In the genomic region with DNA sequence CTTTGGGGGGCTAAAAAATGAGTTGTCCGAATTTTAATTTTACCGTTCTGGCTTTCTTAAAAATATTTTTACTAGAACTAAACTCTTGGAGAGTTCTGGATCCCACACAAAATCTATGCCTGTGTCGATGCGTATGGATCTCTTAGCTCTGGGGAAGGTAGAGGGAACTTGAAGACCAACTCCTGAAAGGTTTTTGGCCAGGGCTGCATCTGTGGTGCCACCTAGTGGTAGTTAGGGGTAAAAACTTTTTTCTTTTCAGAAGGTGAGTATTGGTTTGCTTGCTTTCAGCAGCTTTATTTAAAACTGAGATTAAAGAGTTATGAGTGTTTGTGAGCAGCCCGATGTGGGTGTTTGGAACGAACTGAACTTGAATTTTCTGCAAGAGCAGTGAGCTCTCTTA, we compare ENCODE assay signal across 9 mouse cellular contexts. TPM values are rescaled to one million over a fixed set of nuclear protein-coding genes. Genes with fewer than 3 reads are reported as not detected.
DNase-seq lines count a peak whose midpoint lies in the region; ATAC-seq and TF ChIP-seq lines count a peak whose summit lies in the region.
"Had no signal": no experiment of that assay in that cellular context is flagged by ENCODE, and none has a peak within 500 bp of the region (broad histone marks: within the 10 kb centered on the region; RNA-seq: fewer than 3 reads in every experiment).

No protein-coding gene starts in this region.

- H3K4me1 ChIP-seq in hindbrain, embryonic 11.5 days (replicated peaks; ENCODE audit: control insufficient read depth, insufficient read depth, low read length): no peaks in the 10 kb centered on the region
- H3K4me1 ChIP-seq in hindbrain, embryonic 13.5 days (replicated peaks): 0 out of 2 replicates have a peak, but pooled peaks cover 3% of the 10 kb centered on the region
- no peaks in the 10 kb centered on the region for H3K4me1 ChIP-seq in limb, embryonic 14.5 days (ENCODE audit: control insufficient read depth, insufficient read depth, low read length)
- no peaks in the 10 kb centered on the region for H3K4me1 ChIP-seq in forebrain, embryonic 11.5 days (replicated peaks; ENCODE audit: control insufficient read depth, insufficient read depth, low read length)
- H3K4me1 ChIP-seq: embryonic facial prominence, embryonic 13.5 days had no signal

- DNase-seq in hindbrain, embryonic 11.5 days (ENCODE audit: low spot score): peak; percentile 70
- DNase-seq in thymus, postnatal 0 days (ENCODE audit: low spot score): peak; percentile 51
- no peak for DNase-seq in thymus, postnatal 4 days
- DNase-seq in c-Kit-positive CD71-negative TER-119-negative erythroid progenitor cells, embryonic 14.5 days (ENCODE audit: low read depth): peak; percentile 47
- peak; percentile 44 for DNase-seq in limb, embryonic 14.5 days (ENCODE audit: low spot score)
- DNase-seq in ovary, adult 18-20 months (ENCODE audit: low spot score): no peak
- DNase-seq in forebrain, embryonic 11.5 days (ENCODE audit: low spot score): no peak

- no peak overlapping the region for H3K4me3 ChIP-seq in hindbrain, embryonic 11.5 days (ENCODE audit: low read depth, low read length)
- H3K4me3 ChIP-seq in hindbrain, embryonic 13.5 days: no peak overlapping the region
- no peak overlapping the region for H3K4me3 ChIP-seq in limb, embryonic 14.5 days (replicated peaks; ENCODE audit: low read length)
- no peak overlapping the region for H3K4me3 ChIP-seq in forebrain, embryonic 11.5 days (ENCODE audit: low read depth, low read length)
- H3K4me3 ChIP-seq: embryonic facial prominence, embryonic 13.5 days had no signal

- H3K9me3 ChIP-seq in hindbrain, embryonic 11.5 days (ENCODE audit: control insufficient read depth, low read length): no peaks in the 10 kb centered on the region
- H3K9me3 ChIP-seq in hindbrain, embryonic 13.5 days: no peaks in the 10 kb centered on the region
- H3K9me3 ChIP-seq in limb, embryonic 14.5 days (ENCODE audit: control insufficient read depth, low read length): no peaks in the 10 kb centered on the region
- H3K9me3 ChIP-seq in forebrain, embryonic 11.5 days (ENCODE audit: control insufficient read depth, low read length): no peaks in the 10 kb centered on the region
- H3K9me3 ChIP-seq: embryonic facial prominence, embryonic 13.5 days had no signal

- no peak overlapping the region for H3K4me2 ChIP-seq in hindbrain, embryonic 11.5 days (replicated peaks; ENCODE audit: low read depth, low read length)
- no peak overlapping the region for H3K4me2 ChIP-seq in hindbrain, embryonic 13.5 days
- no peak overlapping the region for H3K4me2 ChIP-seq in limb, embryonic 14.5 days (replicated peaks; ENCODE audit: low read depth, low read length, severe bottlenecking)
- H3K4me2 ChIP-seq in forebrain, embryonic 11.5 days (ENCODE audit: low read depth, low read length, severe bottlenecking): no peak overlapping the region
- H3K4me2 ChIP-seq: embryonic facial prominence, embryonic 13.5 days had no signal

- WGBS in hindbrain, embryonic 11.5 days: 19% methylated on average over 6 of the region's 6 CpGs
- WGBS in hindbrain, embryonic 13.5 days: 29% methylated on average over 6 of the region's 6 CpGs
- 18% methylated on average over 6 of the region's 6 CpGs for WGBS in limb, embryonic 14.5 days
- WGBS in forebrain, embryonic 11.5 days: 28% methylated on average over 6 of the region's 6 CpGs

- no peak for ATAC-seq in hindbrain, embryonic 11.5 days (ENCODE audit: low FRiP score)
- ATAC-seq in hindbrain, embryonic 13.5 days (ENCODE audit: low FRiP score): no peak
- no peak for ATAC-seq in limb, embryonic 14.5 days (ENCODE audit: low FRiP score, low read depth)
- no peak for ATAC-seq in forebrain, embryonic 11.5 days (replicated peaks; ENCODE audit: low FRiP score)

- H3K9ac ChIP-seq in hindbrain, embryonic 11.5 days (ENCODE audit: low read depth, low read length): no peak overlapping the region
- H3K9ac ChIP-seq in hindbrain, embryonic 13.5 days: no peak overlapping the region
- no peak overlapping the region for H3K9ac ChIP-seq in limb, embryonic 14.5 days (ENCODE audit: low read depth, low read length, severe bottlenecking)
- no peak overlapping the region for H3K9ac ChIP-seq in forebrain, embryonic 11.5 days (ENCODE audit: low read length)
- H3K9ac ChIP-seq: embryonic facial prominence, embryonic 13.5 days had no signal

- TF ChIP-seq POLR2A in limb, embryonic 14.5 days (IDR thresholded peaks at IDR 0.05; ENCODE audit: borderline replicate concordance, extremely low read depth, insufficient read depth, insufficient read length): no peak

- H3K27ac ChIP-seq in hindbrain, embryonic 11.5 days (ENCODE audit: low read depth, low read length): no peak overlapping the region
- no peak overlapping the region for H3K27ac ChIP-seq in hindbrain, embryonic 13.5 days
- H3K27ac ChIP-seq in limb, embryonic 14.5 days (replicated peaks; ENCODE audit: low read depth, low read length): no peak overlapping the region
- H3K27ac ChIP-seq in forebrain, embryonic 11.5 days (ENCODE audit: low read depth, low read length): no peak overlapping the region
- H3K27ac ChIP-seq: embryonic facial prominence, embryonic 13.5 days had no signal

- H3K27me3 ChIP-seq in hindbrain, embryonic 11.5 days (ENCODE audit: control insufficient read depth, insufficient read depth, low read length): no peaks in the 10 kb centered on the region
- H3K27me3 ChIP-seq in hindbrain, embryonic 13.5 days: no peaks in the 10 kb centered on the region
- H3K27me3 ChIP-seq in limb, embryonic 14.5 days (ENCODE audit: control insufficient read depth, insufficient read depth, low read length): no peaks in the 10 kb centered on the region
- H3K27me3 ChIP-seq in forebrain, embryonic 11.5 days (ENCODE audit: control insufficient read depth, insufficient read depth, low read length): no peaks in the 10 kb centered on the region
- H3K27me3 ChIP-seq: embryonic facial prominence, embryonic 13.5 days had no signal

- H3K36me3 ChIP-seq in hindbrain, embryonic 11.5 days (ENCODE audit: control insufficient read depth, insufficient read depth, low read length): no peaks in the 10 kb centered on the region
- H3K36me3 ChIP-seq in hindbrain, embryonic 13.5 days: no peaks in the 10 kb centered on the region
- no peaks in the 10 kb centered on the region for H3K36me3 ChIP-seq in limb, embryonic 14.5 days (ENCODE audit: control insufficient read depth, insufficient read depth, low read length)
- no peaks in the 10 kb centered on the region for H3K36me3 ChIP-seq in forebrain, embryonic 11.5 days (ENCODE audit: control insufficient read depth, insufficient read depth, low read length)
- H3K36me3 ChIP-seq: embryonic facial prominence, embryonic 13.5 days had no signal

RNA-seq across cellular contexts. Expression of gene Rerg, which starts 21.8 kb away (rescaled TPM):
- 1.9 and 2.2 TPM in 2 replicates for polyA plus RNA-seq in hindbrain, embryonic 11.5 days (2014; fragmentation: Nextera tagmentation; extraction: Ambion mirVana)
- polyA plus RNA-seq in hindbrain, embryonic 13.5 days (2015; fragmentation: Nextera tagmentation; extraction: Ambion mirVana): 3.2 and 3.6 TPM in 2 replicates
- 1.6 TPM in 2 replicates for polyA plus RNA-seq in thymus, postnatal 0 days (2015; fragmentation: Nextera tagmentation; extraction: Ambion mirVana)
- 22.1 and 22.7 TPM in 2 replicates for polyA plus RNA-seq in limb, embryonic 14.5 days (2012; rRNA removed)
- polyA plus RNA-seq in limb, embryonic 14.5 days (2014; fragmentation: Nextera tagmentation; extraction: Ambion mirVana): 33.6 and 36.5 TPM in 2 replicates
- polyA plus RNA-seq in forebrain, embryonic 11.5 days (2014; fragmentation: Nextera tagmentation; extraction: Ambion mirVana): 1.3 and 1.6 TPM in 2 replicates

Comparison
In these comparisons a context has a peak if more than half of its experiments do, and no peak if none do; other contexts are left out.
1. DNase-seq: peak in hindbrain, embryonic 11.5 days (single experiment), thymus, postnatal 0 days (single experiment), c-Kit-positive CD71-negative TER-119-negative erythroid progenitor cells, embryonic 14.5 days (single experiment) and limb, embryonic 14.5 days (single experiment); none in thymus, postnatal 4 days (single experiment), ovary, adult 18-20 months (single experiment) and forebrain, embryonic 11.5 days (single experiment).